Mouse (Mus musculus) forebrain, embryonic 11.5 days (tissue): ENCODE measurements around the gene Fat1. TPM values are rescaled to one million over a fixed set of nuclear protein-coding genes. Genes with fewer than 3 reads are reported as not detected.

Experiments
- ATAC-seq: fragments of 200-750 bp; cut with Nextera tagmentation; replicated peaks from 2 replicates; pipeline ENCODE4 v1.8.0; 2017; ENCODE audit warnings: moderate TSS enrichment; ENCODE audit not compliant: low FRiP score
- DNase-seq: peaks from one replicate; pipeline ENCODE4 v3.0.0-alpha.2; 2017; ENCODE audit warnings: low spot score
- H3K27ac ChIP-seq: fragments of 300-500 bp; sonication (generic); 2 replicates; pipeline ENCODE4 v1.5.1; 2014; ENCODE audit warnings: low read depth, low read length
- H3K27me3 ChIP-seq: fragments of 300-500 bp; sonication (generic); 2 replicates; pipeline ENCODE4 v1.6.1; 2014; ENCODE audit warnings: mild to moderate bottlenecking, low read length, mixed read lengths; ENCODE audit not compliant: control insufficient read depth, insufficient read depth
- H3K36me3 ChIP-seq: fragments of 300-500 bp; sonication (generic); 2 replicates; pipeline ENCODE4 v1.6.1; 2014; ENCODE audit warnings: mild to moderate bottlenecking, low read length, moderate library complexity, mixed read lengths; ENCODE audit not compliant: control insufficient read depth, insufficient read depth
- H3K4me1 ChIP-seq: fragments of 300-500 bp; sonication (generic); replicated peaks from 2 replicates; pipeline ENCODE4 v1.6.1; 2014; ENCODE audit warnings: low read length, mixed read lengths; ENCODE audit not compliant: control insufficient read depth, insufficient read depth
- H3K4me2 ChIP-seq: fragments of 300-500 bp; sonication (generic); 2 replicates; pipeline ENCODE4 v1.6.1; 2014; ENCODE audit warnings: low read depth, mild to moderate bottlenecking, low read length, moderate library complexity, mixed read lengths; ENCODE audit not compliant: severe bottlenecking
- H3K4me3 ChIP-seq: fragments of 300-500 bp; sonication (generic); 2 replicates; pipeline ENCODE4 v1.5.1; 2014; ENCODE audit warnings: low read depth, low read length
- H3K9ac ChIP-seq: fragments of 300-500 bp; sonication (generic); 2 replicates; pipeline ENCODE4 v1.6.1; 2014; ENCODE audit warnings: low read length
- H3K9me3 ChIP-seq: fragments of 300-500 bp; sonication (generic); 2 replicates; pipeline ENCODE4 v1.6.1; 2016; ENCODE audit warnings: low read length, mixed read lengths; ENCODE audit not compliant: control insufficient read depth
- WGBS: fragments of 180-500 bp; shearing (Covaris S2); extraction: QIAGEN DNeasy Blood & Tissue Kit; methylation state at CpG from one replicate; pipeline ENCODE4 v1.1.7; 2014; 5-methylcytosine and 5-hydroxymethylcytosine counted together
- polyA plus RNA-seq: library from polyadenylated mRNA; unstranded; fragments of >200 nt; fragmentation: Nextera tagmentation; extraction: Ambion mirVana; gene quantifications from 2 replicates; pipeline ENCODE4 v1.2.1, GENCODE M21; 2014

The Fat1 gene
- polyA plus RNA-seq, 1 experiment from 2014 or later, result 35.2 TPM

DNA sequence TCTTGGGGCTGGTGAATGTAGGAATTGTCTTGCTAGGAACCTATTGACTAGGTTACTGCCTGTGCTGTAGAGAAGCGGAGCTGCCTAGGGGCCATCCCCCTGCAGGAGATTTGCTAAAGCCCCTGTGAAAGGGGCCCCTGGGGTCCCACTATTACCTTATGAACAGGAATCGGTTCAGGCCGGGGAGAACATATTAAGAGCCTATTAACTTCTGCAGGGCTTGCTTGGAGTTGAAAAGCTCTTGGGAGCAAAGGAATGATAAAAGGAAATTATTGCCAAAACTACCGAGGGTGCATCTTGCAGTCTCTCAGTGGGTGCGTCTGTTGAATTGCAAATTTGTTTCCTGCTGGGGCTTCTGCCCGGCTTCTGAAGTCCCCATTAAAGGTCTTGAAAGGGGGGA lies 36.1 kb downstream of the Fat1 start:
- no peak for DNase-seq
- no peaks in the 10 kb centered on the region for H3K36me3 ChIP-seq
- 5% methylated on average over 6 of the region's 6 CpGs for WGBS
- ATAC-seq, result peak; percentile 80
- no peak overlapping the region for H3K9ac ChIP-seq
- peak overlapping the region; percentile 24; the same call in 1 of the 2 replicates for H3K4me2 ChIP-seq
- peaks cover 26% of the 10 kb centered on the region for H3K4me1 ChIP-seq
- H3K4me3 ChIP-seq, result no peak overlapping the region
- H3K27me3 ChIP-seq, result no peaks in the 10 kb centered on the region; the same call in 1 of the 2 replicates
- H3K27ac ChIP-seq, result peak overlapping the region; percentile 37; the same call in 1 of the 2 replicates
- H3K9me3 ChIP-seq, result no peaks in the 10 kb centered on the region

DNA sequence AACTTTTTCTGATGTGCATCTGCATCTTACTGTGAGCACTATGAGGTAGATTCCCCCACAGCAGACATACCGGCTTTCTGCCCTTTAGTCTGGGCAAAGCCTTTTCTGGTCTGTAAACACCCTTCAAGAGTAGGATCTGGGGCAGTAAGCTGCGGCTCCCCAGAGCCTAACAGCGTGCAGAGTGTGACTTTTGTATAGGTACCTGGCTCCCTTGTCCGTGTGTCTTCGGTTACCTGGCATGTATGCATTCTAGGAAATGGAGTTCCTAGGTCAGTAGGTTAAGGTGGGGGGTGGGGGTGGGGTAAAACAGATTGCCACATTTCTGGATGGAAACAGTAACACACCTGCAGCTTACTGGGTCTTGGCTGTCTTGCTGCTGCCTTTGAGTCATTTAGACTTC lies 36.7 kb downstream of the Fat1 start:
- no peak for DNase-seq
- H3K36me3 ChIP-seq, result no peaks in the 10 kb centered on the region
- H3K4me1 ChIP-seq, result peaks cover 26% of the 10 kb centered on the region
- ATAC-seq, result no peak
- no peak overlapping the region for H3K9ac ChIP-seq
- no peaks in the 10 kb centered on the region; the same call in 1 of the 2 replicates for H3K27me3 ChIP-seq
- peak overlapping the region; percentile 62; the same call in 1 of the 2 replicates for H3K27ac ChIP-seq
- WGBS, result 3% methylated on average over 5 of the region's 5 CpGs
- H3K4me2 ChIP-seq, result peak overlapping the region; percentile 21; the same call in 1 of the 2 replicates
- H3K9me3 ChIP-seq, result no peaks in the 10 kb centered on the region
- no peak overlapping the region for H3K4me3 ChIP-seq

DNA sequence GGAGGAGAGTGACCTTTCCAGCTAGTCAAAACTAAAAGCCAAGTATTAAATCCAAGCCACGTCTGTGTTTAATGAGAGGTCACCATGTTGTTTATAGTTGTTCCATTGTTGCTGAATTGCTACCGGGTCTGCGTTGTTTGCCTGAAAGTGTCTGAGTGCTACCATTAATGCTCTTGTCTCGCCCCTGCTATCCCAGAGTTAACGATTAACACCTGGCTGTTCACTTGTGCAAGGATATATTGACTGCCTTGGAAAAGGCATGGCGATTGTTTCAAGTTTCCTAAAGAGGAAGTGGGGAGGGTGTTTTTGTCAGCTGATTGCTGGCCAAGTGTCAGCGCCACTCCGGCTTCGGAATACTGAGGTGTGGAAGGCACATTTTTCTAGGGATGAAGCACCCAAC lies 39.9 kb downstream of the Fat1 start:
- DNase-seq (no peak), ATAC-seq (no peak)
- Histone ChIP-seq H3K9ac (no peak overlapping the region), H3K36me3 (no peaks in the 10 kb centered on the region), H3K4me3 (no peak overlapping the region), H3K4me1 (peaks cover 24% of the 10 kb centered on the region), H3K27ac (no peak overlapping the region), H3K9me3 (no peaks in the 10 kb centered on the region), H3K4me2 (no peak overlapping the region), H3K27me3 (no peaks in the 10 kb centered on the region; the same call in 1 of the 2 replicates)
- WGBS, result 43% methylated on average over 9 of the region's 9 CpGs

DNA sequence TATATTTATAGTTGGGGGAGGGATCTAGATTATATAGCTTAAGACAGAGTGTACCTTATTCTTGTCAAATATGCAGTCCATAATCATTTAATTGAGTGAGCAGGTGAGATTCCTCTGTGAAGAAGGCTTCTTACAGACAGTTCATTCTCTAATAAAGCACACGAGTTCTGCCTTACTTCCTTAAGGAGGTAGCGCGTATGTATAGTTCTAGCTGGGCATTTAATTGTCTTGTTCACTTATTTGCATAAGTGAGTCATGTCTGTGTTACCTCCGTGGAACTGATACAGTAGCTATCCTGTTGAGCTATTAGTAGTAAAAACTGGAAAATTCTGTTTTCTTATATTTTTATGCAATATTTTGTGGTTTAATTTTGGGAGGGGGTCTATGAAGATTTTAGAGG lies 40.4 kb downstream of the Fat1 start:
- H3K27me3 ChIP-seq, result no peaks in the 10 kb centered on the region; the same call in 1 of the 2 replicates
- no peaks in the 10 kb centered on the region for H3K9me3 ChIP-seq
- peaks cover 24% of the 10 kb centered on the region for H3K4me1 ChIP-seq
- ATAC-seq (no peak), DNase-seq (no peak)
- H3K4me3 ChIP-seq, result no peak overlapping the region
- no peak overlapping the region for H3K4me2 ChIP-seq
- no peak overlapping the region for H3K9ac ChIP-seq
- H3K27ac ChIP-seq, result no peak overlapping the region
- 88% methylated on average over 4 of the region's 4 CpGs for WGBS
- H3K36me3 ChIP-seq, result no peaks in the 10 kb centered on the region

- Histone ChIP-seq H3K27me3 (no peaks in the 10 kb centered on the region; the same call in 1 of the 2 replicates), H3K27ac (no peak overlapping the region), H3K9me3 (no peaks in the 10 kb centered on the region), H3K36me3 (no peaks in the 10 kb centered on the region), H3K4me3 (no peak overlapping the region), H3K4me1 (peaks cover 12% of the 10 kb centered on the region), H3K4me2 (no peak overlapping the region), H3K9ac (no peak overlapping the region)
- ATAC-seq (no peak), DNase-seq (no peak)
- 89% methylated on average over 9 of the region's 9 CpGs for WGBS
These were observed 43.4 kb downstream of the Fat1 start for GRCm38 (mm10) chr8:44978622-44979021.

DNA sequence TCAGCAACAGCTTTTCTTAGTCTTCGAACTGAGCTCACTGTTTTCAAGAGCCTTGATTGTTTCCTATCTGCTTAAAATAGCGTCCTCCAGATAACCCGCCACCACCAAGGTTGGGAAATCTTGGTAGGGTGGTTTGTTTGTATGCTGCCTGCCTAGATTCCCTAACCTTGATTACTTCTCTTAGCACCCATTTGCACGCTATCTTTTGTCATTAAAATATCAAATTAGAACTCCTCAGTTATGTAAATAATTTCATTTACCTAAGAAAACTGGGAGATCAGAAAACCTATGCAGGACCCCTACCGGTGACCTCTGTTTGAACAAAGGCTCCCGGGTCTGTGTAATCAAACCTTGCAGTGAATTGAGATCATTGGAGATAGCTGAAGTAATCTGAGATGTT lies 44.0 kb downstream of the Fat1 start:
- no peak overlapping the region for H3K27ac ChIP-seq
- no peak overlapping the region for H3K4me2 ChIP-seq
- H3K9me3 ChIP-seq, result no peaks in the 10 kb centered on the region
- H3K27me3 ChIP-seq, result no peaks in the 10 kb centered on the region; the same call in 1 of the 2 replicates
- H3K36me3 ChIP-seq, result no peaks in the 10 kb centered on the region
- no peak for DNase-seq
- WGBS, result 21% methylated on average over 6 of the region's 6 CpGs
- ATAC-seq, result no peak
- no peak overlapping the region for H3K4me3 ChIP-seq
- peaks cover 12% of the 10 kb centered on the region for H3K4me1 ChIP-seq
- no peak overlapping the region for H3K9ac ChIP-seq

GRCm38 (mm10) chr8:44980030-44980429 lies 44.8 kb downstream of the Fat1 start:
- H3K4me1 ChIP-seq, result peaks cover 7% of the 10 kb centered on the region
- 27% methylated on average over 12 of the region's 12 CpGs for WGBS
- ATAC-seq, result peak; percentile 74
- peak overlapping the region; percentile 35; the same call in 1 of the 2 replicates for H3K9ac ChIP-seq
- no peak overlapping the region for H3K4me2 ChIP-seq
- H3K27me3 ChIP-seq, result no peaks in the 10 kb centered on the region
- DNase-seq, result no peak
- H3K9me3 ChIP-seq, result no peaks in the 10 kb centered on the region
- H3K4me3 ChIP-seq, result no peak overlapping the region
- no peaks in the 10 kb centered on the region for H3K36me3 ChIP-seq
- 0 out of 2 replicates have a peak overlapping the region, but pooled peaks have one; percentile 37 for H3K27ac ChIP-seq

GRCm38 (mm10) chr8:44985326-44986288 lies 50.4 kb downstream of the Fat1 start:
- no peaks in the 10 kb centered on the region for H3K9me3 ChIP-seq
- 34% methylated on average over 10 of the region's 10 CpGs for WGBS
- H3K4me3 ChIP-seq, result no peak overlapping the region
- H3K4me2 ChIP-seq, result no peak overlapping the region
- no peak overlapping the region for H3K27ac ChIP-seq
- ATAC-seq, result peak; percentile 61; the same call in 1 of the 2 replicates
- no peak overlapping the region for H3K9ac ChIP-seq
- H3K4me1 ChIP-seq, result no peaks in the 10 kb centered on the region
- H3K36me3 ChIP-seq, result no peaks in the 10 kb centered on the region
- no peak for DNase-seq
- H3K27me3 ChIP-seq, result no peaks in the 10 kb centered on the region
